Mouse (Mus musculus) liver, adult 2 months (tissue): ENCODE measurements around the gene Gm10837. TPM values are rescaled to one million over a fixed set of nuclear protein-coding genes. Genes with fewer than 3 reads are reported as not detected.
A peak's percentile ranks its signal among the peaks of the same experiment; 100 is the strongest.

Source experiments
- DNase-seq: peaks from one replicate; pipeline ENCODE4 v3.0.0-alpha.2; 2011; ENCODE audit warnings: low read depth, low spot score; ENCODE audit errors: extremely low read depth
- H3K27ac ChIP-seq: fragments of 200-500 bp; replicated peaks from 2 replicates; pipeline ENCODE4 v1.5.1; 2012; ENCODE audit warnings: low read depth, mild to moderate bottlenecking, control low read depth, inconsistent platforms, low read length; ENCODE audit not compliant: insufficient read depth
- H3K27me3 ChIP-seq: fragments of 200-500 bp; 2 replicates; pipeline ENCODE4 v1.6.1; 2012; ENCODE audit warnings: mild to moderate bottlenecking, moderate library complexity, low read length, inconsistent platforms; ENCODE audit not compliant: control insufficient read depth, insufficient read depth
- H3K36me3 ChIP-seq: fragments of 200-500 bp; 2 replicates; pipeline ENCODE4 v1.6.1; 2012; ENCODE audit warnings: low read length, inconsistent platforms; ENCODE audit not compliant: control insufficient read depth, insufficient read depth
- H3K4me1 ChIP-seq: fragments of 200-500 bp; 2 replicates; pipeline ENCODE4 v1.6.1; 2011; ENCODE audit warnings: low read length; ENCODE audit not compliant: control insufficient read depth, insufficient read depth
- H3K4me3 ChIP-seq: fragments of 200-500 bp; 2 replicates; pipeline ENCODE4 v1.5.1; 2011; ENCODE audit warnings: low read depth, mild to moderate bottlenecking, control low read depth, low read length, moderate library complexity; ENCODE audit not compliant: insufficient read depth
- H3K79me2 ChIP-seq: fragments of 200-500 bp; 2 replicates; pipeline ENCODE4 v1.6.1; 2012; ENCODE audit warnings: inconsistent platforms, mild to moderate bottlenecking, low read length, moderate library complexity; ENCODE audit not compliant: control insufficient read depth, insufficient read depth
- H3K9ac ChIP-seq: fragments of 200-500 bp; 2 replicates; pipeline ENCODE4 v1.6.1; 2012; ENCODE audit warnings: low read depth, mild to moderate bottlenecking, control low read depth, inconsistent platforms, low read length
- CTCF ChIP-seq: fragments of 200-500 bp; IDR thresholded peaks from 2 replicates; pipeline ENCODE4 v1.5.1; 2011; ENCODE audit warnings: low read depth, low read length, control low read depth
- POLR2A ChIP-seq: fragments of 200-500 bp; IDR thresholded peaks from 2 replicates; pipeline ENCODE4 v1.6.1; 2011; ENCODE audit warnings: low read length, control low read depth; ENCODE audit not compliant: insufficient read depth; ENCODE audit errors: extremely low read depth
- WGBS: fragments of 180-500 bp; shearing (Covaris S2); methylation state at CpG from one replicate; pipeline ENCODE4 v1.1.7; 2018; 5-methylcytosine and 5-hydroxymethylcytosine counted together
- polyA plus RNA-seq: library from polyadenylated mRNA; depleted of rRNA; stranded (reverse); fragments of >200 nt; gene quantifications from 2 replicates; pipeline ENCODE4 v1.2.3, GENCODE M21; 2012
- total RNA-seq: library from RNA; depleted of rRNA; stranded (reverse); fragments of >200 nt; gene quantifications from 2 replicates; pipeline ENCODE4 v1.2.3, GENCODE M21; 2014

Gm10837 gene
- total and polyA plus RNA-seq, 2 experiments: not detected

DNA sequence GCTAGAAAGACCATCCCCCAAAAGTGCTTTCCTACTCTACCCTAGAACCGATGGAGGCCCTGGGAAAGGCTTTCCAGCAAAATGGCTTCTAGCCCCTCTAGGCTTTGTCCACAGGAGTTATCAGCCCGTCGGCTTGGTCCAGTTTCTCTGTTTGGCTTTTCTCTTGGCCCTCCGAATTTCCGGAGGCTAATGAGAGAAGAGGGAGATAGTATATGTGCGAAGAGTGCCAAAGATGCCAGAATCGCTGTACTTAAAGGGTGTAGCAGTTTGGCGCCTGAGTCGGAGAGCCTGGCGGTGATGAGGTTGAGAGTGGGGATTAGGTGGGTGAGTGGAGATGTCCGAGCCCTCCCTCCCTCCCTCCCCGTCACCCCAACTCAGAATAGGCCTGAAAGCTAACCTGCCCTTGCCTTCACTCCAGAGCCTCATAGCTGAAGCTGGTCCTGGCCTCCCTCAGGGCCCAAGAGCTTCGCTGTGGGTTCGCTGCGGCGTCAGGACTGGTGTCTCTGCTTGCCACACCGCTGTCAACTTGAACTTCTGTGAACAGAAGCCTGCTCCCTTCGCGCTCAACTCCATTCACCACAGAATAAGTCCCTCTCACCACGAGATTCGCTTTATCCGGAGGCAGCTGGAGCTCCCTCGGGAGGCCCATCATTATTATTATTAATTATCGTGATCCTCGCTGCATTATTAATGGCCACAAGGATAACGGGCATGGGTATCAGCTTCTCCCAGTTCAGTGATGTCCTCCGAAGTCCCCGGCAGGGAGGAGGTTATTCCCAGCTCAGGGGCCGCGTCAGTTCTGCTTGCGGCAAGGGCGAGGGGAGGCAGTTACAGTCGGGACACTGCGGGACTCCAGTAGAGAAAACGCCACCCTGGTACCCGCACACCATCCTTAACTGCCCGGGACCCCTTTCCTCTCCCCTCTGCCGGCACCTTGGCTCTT is 8.0 kb upstream of the Gm10837 start:
- Histone ChIP-seq H3K36me3 (no peaks in the 10 kb centered on the region), H3K4me3 (no peak overlapping the region), H3K4me1 (no peaks in the 10 kb centered on the region), H3K27me3 (peaks cover 30% of the 10 kb centered on the region), H3K9ac (no peak overlapping the region), H3K27ac (no peak overlapping the region), H3K79me2 (no peaks in the 10 kb centered on the region)
- no peak for DNase-seq
- WGBS: 3% methylated on average over 38 of the region's 38 CpGs
- TF ChIP-seq POLR2A (no peak), CTCF (no peak)

GRCm38 (mm10) chr14:122483024-122483385 is 7.4 kb upstream of the Gm10837 start:
- TF ChIP-seq CTCF (no peak), POLR2A (no peak)

GRCm38 (mm10) chr14:122483556-122484421 is 6.6 kb upstream of the Gm10837 start:
- H3K79me2 ChIP-seq: no peaks in the 10 kb centered on the region
- TF ChIP-seq CTCF (no peak), POLR2A (no peak)
- peaks cover 27% of the 10 kb centered on the region for H3K27me3 ChIP-seq
- H3K27ac ChIP-seq: no peak overlapping the region
- 7% methylated on average over 18 of the region's 18 CpGs for WGBS
- DNase-seq: no peak
- H3K4me3 ChIP-seq: no peak overlapping the region
- H3K36me3 ChIP-seq: no peaks in the 10 kb centered on the region
- H3K9ac ChIP-seq: no peak overlapping the region
- no peaks in the 10 kb centered on the region for H3K4me1 ChIP-seq

More at GRCm38 (mm10) chr14:122483024-122483385, 7.4 kb upstream of the Gm10837 start:
- Histone ChIP-seq H3K36me3 (no peaks in the 10 kb centered on the region), H3K4me1 (no peaks in the 10 kb centered on the region), H3K4me3 (no peak overlapping the region), H3K79me2 (no peaks in the 10 kb centered on the region), H3K27ac (no peak overlapping the region), H3K27me3 (peaks cover 33% of the 10 kb centered on the region), H3K9ac (no peak overlapping the region)
- no peak for DNase-seq
- WGBS: 11% methylated on average over 5 of the region's 5 CpGs

- Histone ChIP-seq H3K27ac (no peak overlapping the region), H3K79me2 (no peaks in the 10 kb centered on the region), H3K36me3 (no peaks in the 10 kb centered on the region), H3K4me1 (no peaks in the 10 kb centered on the region; the same call in 1 of the 2 replicates), H3K27me3 (peaks cover 26% of the 10 kb centered on the region; the same call in 1 of the 2 replicates), H3K4me3 (no peak overlapping the region), H3K9ac (no peak overlapping the region)
- no peak for DNase-seq
- whole genome bisulfite sequencing: 11% methylated on average over 4 of the region's 4 CpGs
- TF ChIP-seq POLR2A: no peak
- no peak for TF ChIP-seq CTCF
Measured at GRCm38 (mm10) chr14:122484458-122484843, 5.9 kb upstream of the Gm10837 start.

DNA sequence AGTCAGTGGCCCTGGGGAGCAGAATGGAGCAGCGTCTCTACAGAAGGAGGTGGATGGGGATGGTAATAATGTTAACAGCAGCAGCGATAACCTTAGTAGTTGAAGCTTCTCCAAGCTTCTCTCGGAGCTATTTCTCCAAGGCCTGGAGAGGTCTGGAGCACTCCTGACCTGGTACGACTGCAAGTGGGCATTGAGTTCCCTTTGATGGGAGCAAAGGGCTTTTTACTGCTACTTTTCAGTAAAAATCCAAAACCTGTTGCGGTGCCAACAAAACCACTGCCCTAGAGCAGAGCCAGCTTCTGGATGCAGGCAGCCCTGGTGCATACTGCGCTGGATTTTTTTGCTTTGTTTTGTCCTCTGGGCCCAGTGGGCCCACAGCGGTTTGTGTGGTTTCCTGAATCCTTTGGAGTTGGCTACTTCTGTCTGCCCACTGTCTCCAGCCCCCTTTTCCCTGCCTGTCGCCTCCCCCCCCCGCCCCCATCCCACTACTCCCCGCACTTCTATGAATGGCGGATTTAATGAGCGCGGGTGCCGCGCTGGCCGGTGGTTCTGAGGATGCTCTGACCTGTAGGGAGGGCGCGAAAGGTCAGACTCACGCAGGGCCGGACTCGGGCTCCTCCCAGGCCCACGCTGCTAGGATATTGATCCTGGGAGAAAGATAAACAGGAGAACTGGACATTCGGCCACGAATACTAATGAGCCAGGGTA is 5.4 kb upstream of the Gm10837 start:
- no peak overlapping the region for H3K4me3 ChIP-seq
- no peak overlapping the region for H3K9ac ChIP-seq
- no peak overlapping the region for H3K27ac ChIP-seq
- H3K36me3 ChIP-seq: no peaks in the 10 kb centered on the region
- H3K4me1 ChIP-seq: no peaks in the 10 kb centered on the region; the same call in 1 of the 2 replicates
- no peak for TF ChIP-seq POLR2A
- TF ChIP-seq CTCF: no peak
- H3K79me2 ChIP-seq: no peaks in the 10 kb centered on the region
- 4% methylated on average over 24 of the region's 24 CpGs for WGBS
- peak; percentile 24 for DNase-seq
- peaks cover 26% of the 10 kb centered on the region; the same call in 1 of the 2 replicates for H3K27me3 ChIP-seq
